Mouse (Mus musculus) ZHBTc4 (cell line): ENCODE measurements around the gene Samd8.

ENCODE experiments used
- DNase-seq: peaks from one replicate; pipeline ENCODE4 v3.0.0-alpha.2; 2011; ENCODE audit warnings: low read depth, low spot score

Gene Samd8

GRCm38 (mm10) chr14:21745149-21745548 lies 5.2 kb upstream of the Samd8 start:
- no peak for DNase-seq

GRCm38 (mm10) chr14:21746251-21746650 lies 4.1 kb upstream of the Samd8 start:
- no peak for DNase-seq

DNA sequence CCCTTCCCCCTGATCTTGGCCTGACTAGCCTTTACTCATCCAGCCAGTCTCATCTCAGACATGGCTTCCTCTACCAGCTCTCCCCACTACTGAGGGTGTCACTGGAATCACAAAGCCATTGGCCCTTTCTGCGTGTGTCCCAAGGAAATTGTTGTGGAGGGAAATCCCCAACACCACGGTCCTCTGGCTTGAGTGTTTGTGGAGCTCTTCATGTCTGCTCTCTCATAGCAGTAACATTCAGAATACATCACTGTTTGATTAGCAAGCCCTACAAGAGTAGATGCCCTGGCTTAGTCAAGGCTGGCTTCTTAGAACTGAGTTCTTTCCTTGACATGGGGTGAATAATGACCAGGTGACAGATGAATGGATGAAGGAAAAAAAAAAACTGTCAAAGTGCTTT lies 3.5 kb upstream of the Samd8 start:
- no peak for DNase-seq

DNA sequence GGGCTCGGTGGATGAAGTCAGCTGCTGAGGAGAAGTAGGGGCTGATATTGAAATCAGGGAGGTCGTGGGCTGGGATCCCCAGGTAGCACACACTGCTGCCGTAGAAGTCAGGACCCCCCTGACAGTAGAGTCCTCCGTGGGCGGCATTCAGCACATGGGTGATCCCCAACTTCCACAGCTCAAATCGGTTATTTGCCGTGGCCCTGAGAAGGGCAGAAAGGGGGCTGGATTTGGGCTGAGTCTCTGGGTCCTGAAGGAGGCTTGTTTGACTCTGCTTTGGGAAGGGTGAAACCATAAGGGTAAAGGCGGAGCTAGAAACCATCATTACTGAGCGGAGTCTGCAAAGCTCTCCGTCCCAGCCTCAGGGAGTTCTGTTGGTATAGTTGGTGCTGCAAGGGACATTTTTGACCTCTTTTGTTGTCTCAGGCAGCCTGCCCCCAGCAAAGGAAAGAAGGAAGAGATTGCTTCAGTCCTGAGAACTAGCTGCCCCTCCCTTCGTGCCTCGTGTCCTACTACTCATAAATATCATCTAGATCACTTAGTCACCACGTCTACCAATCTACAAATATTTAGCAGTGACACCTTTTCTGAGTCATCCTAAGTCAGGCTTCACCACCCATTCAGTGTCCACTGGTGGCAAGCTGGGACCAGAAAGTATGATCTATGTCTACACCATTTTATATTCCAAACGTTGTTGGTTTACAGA lies 2.7 kb upstream of the Samd8 start:
- DNase-seq, result no peak

- peak; percentile 68 for DNase-seq
Observed at GRCm38 (mm10) chr14:21748142-21748870, 2.0 kb upstream of the Samd8 start.

- DNase-seq, result peak; percentile 82
Observed at GRCm38 (mm10) chr14:21750881-21751542, 681 bp downstream of the Samd8 start, which contains the start of gene Dusp13. Gene Dusp13, minus strand, starts transcription at chr14:21751181.

DNA sequence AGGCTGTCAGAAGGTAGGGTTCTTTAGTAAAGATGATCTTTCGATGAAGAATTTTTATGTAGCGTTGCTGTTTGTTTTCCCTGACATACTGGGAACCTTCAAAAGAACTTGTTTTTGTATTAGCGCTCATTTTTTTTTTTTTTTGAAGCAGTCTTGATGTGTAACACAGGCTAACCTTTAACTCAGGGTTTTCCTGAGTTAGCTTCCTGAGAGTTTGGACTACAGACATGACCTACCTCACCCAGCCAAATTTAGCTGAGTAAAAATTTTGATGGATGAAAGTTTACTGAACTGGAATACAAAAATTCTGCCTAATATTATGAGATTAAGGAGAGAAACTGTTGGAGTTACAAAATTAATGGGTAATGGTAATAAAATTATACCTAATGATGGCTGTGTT lies 2.1 kb downstream of the Samd8 start:
- DNase-seq, result no peak

- no peak for DNase-seq
Observed at GRCm38 (mm10) chr14:21753367-21753766, 3.0 kb downstream of the Samd8 start.

DNA sequence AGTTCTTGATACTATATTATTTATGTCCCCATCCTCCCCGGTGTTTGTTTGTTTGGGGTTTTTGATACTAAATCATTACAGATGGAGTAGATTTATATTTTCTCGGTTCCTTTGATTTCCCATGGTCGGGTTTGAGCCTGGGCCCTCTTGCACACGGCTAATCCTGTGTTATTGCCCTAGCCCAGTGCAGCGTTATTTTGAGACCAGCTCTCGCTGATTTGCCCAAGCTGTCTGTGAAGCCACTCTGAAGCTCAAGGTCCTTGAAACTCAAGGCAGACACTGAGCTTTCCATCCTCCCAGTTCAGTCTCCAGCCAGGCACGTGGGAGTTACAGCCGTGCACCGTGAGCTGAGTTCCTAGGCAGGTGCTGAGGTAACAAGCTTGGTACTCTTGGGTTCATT lies 11.2 kb downstream of the Samd8 start:
- DNase-seq, result no peak

- DNase-seq, result no peak
Observed at GRCm38 (mm10) chr14:21763736-21764135, 13.4 kb downstream of the Samd8 start.

GRCm38 (mm10) chr14:21764646-21765045 lies 14.3 kb downstream of the Samd8 start:
- DNase-seq, result no peak

DNA sequence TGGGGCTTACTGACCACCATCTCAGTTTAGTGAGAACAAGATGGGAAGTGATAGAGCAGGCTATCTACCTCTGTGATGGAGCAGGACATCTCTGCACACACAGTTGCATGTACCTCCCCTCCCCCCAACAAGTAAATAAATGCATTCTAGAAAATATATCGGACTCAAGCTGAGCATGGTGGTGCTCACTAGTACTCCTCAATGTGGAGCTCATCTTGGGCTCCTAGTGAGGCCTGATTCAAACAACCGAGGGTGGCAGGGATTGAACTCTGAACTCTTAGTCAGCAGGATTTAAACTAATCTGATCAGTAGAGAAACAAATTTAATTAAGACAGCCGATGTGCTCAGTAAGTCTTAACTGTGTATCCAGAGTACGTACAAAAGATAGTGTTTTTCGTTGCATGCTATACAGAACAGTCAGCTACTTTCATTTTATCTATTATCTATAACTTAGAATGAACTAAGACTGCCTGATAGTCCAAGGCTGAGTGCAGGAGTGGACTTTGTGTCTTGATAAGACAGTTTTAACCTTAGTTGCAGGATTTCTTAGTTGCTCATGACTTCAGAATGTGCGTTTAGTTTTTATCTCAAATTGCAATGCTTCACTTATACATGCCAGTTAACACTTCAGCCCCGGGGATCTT lies 15.5 kb downstream of the Samd8 start:
- DNase-seq, result no peak

- DNase-seq, result no peak
Observed at GRCm38 (mm10) chr14:21766398-21766958, 16.1 kb downstream of the Samd8 start.

- no peak for DNase-seq
Observed at GRCm38 (mm10) chr14:21772506-21773281, 22.4 kb downstream of the Samd8 start.

- DNase-seq, result no peak
Observed at GRCm38 (mm10) chr14:21773946-21774345, 23.6 kb downstream of the Samd8 start.

- DNase-seq, result no peak
Observed at GRCm38 (mm10) chr14:21776201-21776600, 25.9 kb downstream of the Samd8 start.

DNA sequence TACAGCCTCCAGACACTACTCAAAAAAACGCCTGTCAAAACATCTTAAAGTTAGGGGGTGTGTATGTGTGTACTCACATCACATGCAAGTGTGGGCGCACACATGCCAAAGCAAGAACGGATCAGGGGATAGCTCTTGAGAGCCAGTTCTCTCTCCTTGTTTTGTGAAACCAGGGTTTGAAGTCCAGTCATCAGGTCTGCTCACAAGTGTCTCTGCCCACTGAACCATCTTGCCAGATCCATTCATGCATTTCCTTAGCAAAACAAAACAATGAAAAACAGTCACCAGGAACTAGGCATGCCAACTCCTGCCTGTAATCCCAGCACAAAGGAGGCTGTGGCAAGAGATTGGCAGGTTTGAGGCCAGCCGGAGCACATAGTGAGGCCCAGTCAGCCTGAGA lies 36.2 kb downstream of the Samd8 start:
- no peak for DNase-seq

- DNase-seq, result no peak
Observed at GRCm38 (mm10) chr14:21787374-21787773, 37.0 kb downstream of the Samd8 start.

- no peak for DNase-seq
Observed at GRCm38 (mm10) chr14:21788121-21788520, 37.8 kb downstream of the Samd8 start.

DNA sequence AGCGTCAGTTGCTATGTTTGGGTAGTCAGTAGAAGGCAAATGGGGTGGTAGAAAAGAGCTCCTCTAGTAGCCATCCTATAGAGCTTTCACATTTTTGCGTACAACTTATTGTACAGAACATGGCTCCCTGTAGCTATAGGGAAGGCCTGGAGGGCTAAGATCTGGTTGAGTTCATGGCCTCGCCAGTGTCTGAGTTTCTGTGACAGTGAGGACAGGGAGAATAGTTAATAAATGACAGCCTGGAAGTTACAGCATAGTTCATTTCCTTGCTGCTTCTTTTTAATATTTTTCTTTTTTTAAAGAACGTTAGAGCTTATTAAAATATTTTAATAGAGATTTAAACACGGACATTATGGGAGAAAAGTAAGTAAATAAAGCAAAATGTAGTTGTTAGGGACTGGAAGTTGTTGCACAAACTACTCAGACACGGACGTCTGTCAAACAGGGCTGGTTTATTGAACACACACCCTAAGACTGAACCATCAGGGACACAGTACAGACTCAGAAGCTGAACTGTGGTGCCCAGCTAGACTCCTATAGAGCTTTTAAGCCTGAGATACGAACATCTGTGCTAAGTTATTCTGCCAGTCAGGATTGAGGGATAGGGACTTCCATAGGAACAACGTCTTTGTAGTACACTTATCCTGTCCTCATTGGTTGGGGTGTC lies 40.4 kb downstream of the Samd8 start:
- no peak for DNase-seq
